ENCODE assay signal across 13 mouse cellular contexts in genomic region chr7:45056972-45057348, GRCm38 (mm10).
"Had no signal": no experiment of that assay in that cellular context is flagged by ENCODE, and none has a peak within 500 bp of the region (broad histone marks: within the 10 kb centered on the region; RNA-seq: fewer than 3 reads in every experiment).

No protein-coding gene starts in this region.

- H3K4me2 ChIP-seq: kidney, embryonic 15.5 days; limb, embryonic 15.5 days; midbrain, embryonic 13.5 days; neural tube, embryonic 15.5 days had no signal

- H3K27ac ChIP-seq: kidney, embryonic 15.5 days; limb, embryonic 15.5 days; liver, embryonic 14.5 days; midbrain, embryonic 13.5 days; neural tube, embryonic 15.5 days had no signal

- H3K27me3 ChIP-seq: kidney, embryonic 15.5 days; limb, embryonic 15.5 days; midbrain, embryonic 13.5 days; neural tube, embryonic 15.5 days had no signal

- DNase-seq: kidney, postnatal 14 days; left cerebral cortex, postnatal 4 days; lung, adult 18-20 months; retina, postnatal 1 day; right cerebral cortex, postnatal 4 days; spleen, adult 18-20 months; thymus, postnatal 36 days had no signal

- H3K9me3 ChIP-seq: kidney, embryonic 15.5 days; limb, embryonic 15.5 days; midbrain, embryonic 13.5 days; neural tube, embryonic 15.5 days had no signal

- H3K4me3 ChIP-seq: kidney, embryonic 15.5 days; limb, embryonic 15.5 days; midbrain, embryonic 13.5 days; myocyte; neural tube, embryonic 15.5 days had no signal

- H3K9ac ChIP-seq: kidney, embryonic 15.5 days; limb, embryonic 15.5 days; liver, embryonic 14.5 days; midbrain, embryonic 13.5 days; neural tube, embryonic 15.5 days had no signal

- H3K36me3 ChIP-seq: midbrain, embryonic 13.5 days; neural tube, embryonic 15.5 days had no signal

- ATAC-seq: midbrain, embryonic 13.5 days had no signal
